Mouse (Mus musculus) T-cell, adult 66 days (primary cell): ENCODE measurements around the gene Pafah1b3. TPM values are rescaled to one million over a fixed set of nuclear protein-coding genes. Genes with fewer than 3 reads are reported as not detected.

Source experiments
- total RNA-seq, 2 experiments: library from RNA; stranded (reverse); gene quantifications; 3 replicates in 1 of 2; 4 replicates in 1 of 2; pipeline ENCODE4 v1.2.4; 2023

The Pafah1b3 gene
- total RNA-seq, result 10 to 100 TPM; 13.4 to 13.5 TPM

DNA sequence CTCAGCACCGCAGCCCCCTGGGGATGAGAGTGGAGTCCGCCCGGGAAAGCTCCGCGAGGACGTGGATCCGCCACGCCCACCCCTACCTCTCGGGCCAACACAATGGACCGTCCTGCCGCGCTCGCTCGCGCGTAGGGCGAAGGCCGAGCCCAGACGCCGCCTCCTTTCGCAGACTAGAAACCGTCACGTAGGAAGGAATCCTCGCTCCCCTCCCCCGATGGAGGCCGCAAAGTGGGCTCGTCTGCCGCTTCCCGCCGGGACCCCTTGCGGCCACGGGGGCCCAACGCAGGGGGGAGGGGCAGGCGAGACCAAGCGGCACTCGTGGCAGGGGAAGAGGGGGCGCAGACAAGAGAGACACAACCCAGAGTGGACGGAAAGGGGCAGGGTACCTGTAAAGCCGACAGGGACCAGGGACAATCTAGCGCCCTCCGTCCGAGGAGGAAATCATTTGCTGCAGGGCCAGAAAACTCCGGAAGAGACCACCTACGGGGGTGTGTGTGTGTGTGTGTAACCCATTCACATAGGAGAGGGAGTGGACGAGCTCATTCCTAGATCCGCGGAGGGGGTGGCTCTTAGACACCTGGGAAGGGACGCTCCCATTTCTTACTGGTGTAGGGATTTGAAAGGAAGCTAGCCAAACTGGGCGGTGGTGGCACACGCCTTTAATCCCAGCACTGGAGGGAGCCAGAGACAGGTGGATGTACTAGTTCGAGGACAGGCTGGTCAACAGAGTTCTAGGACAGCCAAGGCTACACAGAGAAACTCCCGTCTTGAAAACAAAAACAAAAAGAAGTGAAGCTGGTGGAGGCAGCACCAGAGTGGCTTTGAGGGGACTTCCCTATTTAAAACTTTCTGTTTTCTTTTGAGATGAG is at the start of gene Pafah1b3:
Gene Pafah1b3, minus strand, starts transcription at position 533 of the 872 bp plus-strand sequence.

DNA sequence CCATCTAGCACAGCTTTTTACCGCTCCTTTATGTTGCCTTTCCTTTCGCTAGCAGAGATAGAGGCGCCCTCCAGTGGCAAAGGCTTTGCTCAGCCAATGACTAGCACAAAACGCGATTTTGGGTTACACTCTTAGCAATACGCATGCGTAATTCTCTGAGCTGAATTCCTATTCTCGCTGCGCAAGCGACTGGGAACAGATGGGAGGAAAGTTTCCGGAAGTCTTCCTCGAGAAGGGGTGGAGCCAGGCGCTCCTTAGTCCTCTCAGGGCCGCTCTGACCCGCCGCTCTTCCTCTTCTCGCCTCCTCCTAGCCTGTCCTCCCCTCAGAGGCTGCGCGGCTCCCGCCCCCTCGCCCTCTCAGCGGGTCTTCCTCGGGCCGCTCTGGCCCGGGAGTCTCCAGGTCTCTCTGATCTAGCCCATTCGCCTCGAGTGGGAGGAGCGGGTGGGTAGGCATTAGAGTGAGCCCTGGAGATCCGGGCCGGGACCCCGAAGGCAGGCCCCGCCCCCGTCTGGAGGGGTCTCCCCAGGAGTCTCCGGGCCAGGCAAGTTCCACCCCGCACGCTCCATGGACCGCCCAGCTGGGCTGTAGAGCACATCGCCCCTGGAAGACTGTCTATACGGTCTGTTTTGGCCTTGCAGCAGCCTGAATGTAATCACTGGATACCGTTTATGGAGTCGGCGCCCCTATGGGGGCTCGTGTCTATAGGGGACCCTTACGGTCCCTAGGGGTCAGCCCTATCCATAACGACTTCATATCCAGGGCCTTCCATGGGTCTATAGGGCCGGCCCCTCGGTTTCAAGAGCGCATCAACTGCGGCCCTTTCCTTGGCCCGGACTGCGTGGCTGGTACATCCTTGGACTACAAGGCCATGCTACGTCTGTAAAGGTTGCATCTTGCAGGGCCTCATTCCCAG is 19.0 kb upstream of the Pafah1b3 start, which contains the start of gene Megf8:
Gene Megf8, plus strand, starts transcription at position 633 of the 914 bp plus-strand sequence.

DNA sequence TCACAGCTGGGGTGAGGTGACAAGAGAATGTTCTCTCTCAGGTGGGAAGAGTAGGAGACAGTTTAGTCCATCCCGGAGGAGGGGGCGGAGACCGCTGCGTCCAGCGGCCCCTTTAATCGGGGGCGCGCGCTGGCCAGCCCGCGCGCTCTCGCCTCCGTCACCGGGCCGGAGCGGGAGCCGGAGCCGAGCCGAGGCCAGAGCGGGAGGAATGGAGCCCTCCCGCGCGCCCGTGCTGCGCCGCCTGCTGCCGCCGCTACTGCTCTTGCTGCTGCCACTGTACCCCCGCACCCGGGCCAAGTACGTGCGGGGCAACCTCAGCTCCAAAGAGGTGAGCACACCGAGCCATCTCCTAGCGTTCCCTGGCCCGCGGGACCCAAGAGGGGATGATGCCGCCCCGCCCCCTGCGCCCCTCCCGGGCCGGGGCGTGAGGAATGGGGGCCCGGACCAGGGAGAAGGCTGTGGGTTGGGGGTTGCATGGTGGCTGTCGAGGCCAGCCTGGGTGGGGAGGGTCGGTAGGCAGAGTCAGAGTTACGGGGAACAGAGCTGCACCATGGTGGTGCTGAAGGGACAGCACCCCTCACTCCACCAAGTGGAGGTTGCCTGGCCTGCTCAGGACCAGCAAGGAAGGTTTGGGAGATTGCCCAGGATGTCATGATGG is 8.3 kb upstream of the Pafah1b3 start, which contains the start of gene Tmem145:
Gene Tmem145, plus strand, starts transcription at position 151 of the 658 bp plus-strand sequence.

DNA sequence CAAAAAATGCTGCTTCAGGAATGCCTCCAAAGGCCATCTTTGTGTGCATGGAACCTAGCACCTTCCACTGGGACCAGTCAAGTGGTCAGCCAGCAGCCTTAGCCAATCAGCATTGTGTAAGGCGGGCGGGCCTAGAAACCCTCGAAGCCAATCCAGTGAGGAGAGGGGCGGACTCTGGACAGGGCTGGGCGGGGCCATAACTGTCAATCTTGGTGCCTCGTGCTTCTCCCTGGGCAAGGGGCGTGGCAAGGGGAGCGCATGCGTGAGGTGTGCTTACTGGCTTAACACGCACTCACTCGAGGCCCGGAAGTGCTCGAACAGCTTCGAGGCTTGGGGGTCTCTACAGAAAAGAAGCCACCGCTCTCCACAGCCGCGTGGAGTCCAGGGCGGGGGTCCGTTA is 3.3 kb upstream of the Pafah1b3 start, which contains the start of gene Prr19:
Gene Prr19, plus strand, starts transcription at position 349 of the 400 bp plus-strand sequence.

DNA sequence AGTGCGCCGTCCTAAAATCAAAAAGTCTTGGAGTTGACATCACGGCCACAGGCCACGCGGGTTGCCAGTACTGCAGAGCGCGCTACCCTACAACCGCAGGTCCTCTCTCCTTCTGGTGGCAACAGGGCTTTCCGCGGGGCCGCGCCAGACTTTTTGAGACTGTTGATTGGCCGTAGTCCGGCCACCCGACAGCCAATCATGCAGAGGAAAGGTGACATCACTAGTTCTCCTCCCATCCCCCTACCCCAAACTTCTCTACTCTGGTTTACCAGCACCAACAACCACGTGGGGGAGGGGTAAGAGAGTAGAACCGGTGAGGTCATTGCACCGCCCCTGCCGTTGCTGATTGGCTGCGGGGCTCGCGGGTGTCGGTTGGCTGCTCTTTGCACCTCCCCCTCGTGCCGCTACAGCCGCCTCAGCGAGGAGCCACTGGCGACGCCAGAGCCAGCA is 30.5 kb downstream of the Pafah1b3 start, which contains the start of gene Cic:
Gene Cic, plus strand, starts transcription at position 404 of the 450 bp plus-strand sequence.

DNA sequence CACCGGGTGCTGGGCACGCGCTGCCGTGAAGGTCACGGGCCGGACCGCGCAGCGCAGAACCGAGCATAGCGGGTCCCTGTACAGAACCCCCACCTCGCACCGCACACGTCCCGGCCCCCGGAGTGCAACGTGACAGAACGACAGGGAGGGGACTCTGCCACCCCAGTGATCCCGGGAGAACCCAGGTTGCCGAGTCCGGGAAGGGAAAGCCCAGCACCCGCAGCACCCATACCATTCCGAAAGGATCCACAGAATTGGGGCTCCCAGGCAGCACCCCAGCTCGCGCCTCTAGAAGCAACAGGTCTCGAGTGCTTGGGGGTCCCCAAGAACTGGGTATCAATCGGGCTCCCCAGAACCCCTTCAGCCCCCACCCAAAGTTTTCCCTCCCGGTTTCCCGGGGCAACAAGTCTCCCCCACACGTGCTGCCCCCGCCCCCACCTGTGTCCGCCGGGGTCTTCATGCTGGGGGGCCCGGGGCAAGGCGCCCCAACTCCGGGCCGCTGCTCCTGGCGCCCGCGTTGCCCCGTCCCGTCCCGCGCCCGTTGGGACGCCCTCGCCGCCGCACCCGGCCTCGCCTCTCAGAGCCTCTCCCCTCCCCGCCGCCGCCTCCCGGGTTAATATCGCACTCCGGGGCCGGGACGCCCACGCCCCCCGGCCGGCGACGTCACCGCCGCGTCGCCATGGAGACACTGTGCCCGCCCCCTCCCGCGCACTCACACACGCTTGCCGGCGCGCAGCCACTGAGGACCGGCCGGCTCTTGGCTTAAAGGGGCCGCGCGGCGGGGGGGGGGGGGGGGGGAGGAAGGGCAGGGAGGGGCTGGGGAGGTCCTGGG is 47.4 kb downstream of the Pafah1b3 start, which contains the start of gene Erf:
Gene Erf, minus strand, starts transcription at position 621 of the 832 bp plus-strand sequence.

Other genes with a start within 250 kb of the Pafah1b3 start
- 1 to 10 TPM; 6.6 to 8.5 TPM for gene Grik5, start 225.6 kb downstream of the Pafah1b3 start, total RNA-seq
- 10 to 100 TPM; 23.1 to 24.2 TPM for gene Zfp574, start 225.4 kb downstream of the Pafah1b3 start, total RNA-seq
- gene Pou2f2, start 118.3 kb downstream of the Pafah1b3 start, total RNA-seq, result 10 to 100 TPM; 21.2 to 24.0 TPM
- 10 to 100 TPM; 84.8 to 98.4 TPM for gene Dedd2, start 77.4 kb downstream of the Pafah1b3 start, total RNA-seq
- gene Zfp526, start 76.6 kb downstream of the Pafah1b3 start, total RNA-seq, result 10 to 100 TPM; 21.4 to 23.0 TPM
- gene Gsk3a, start 60.1 kb downstream of the Pafah1b3 start, total RNA-seq, result 10 to 100 TPM; 89.3 to 97.2 TPM
- 10 to 100 TPM; 31.8 to 35.1 TPM for gene Erf, start 47.2 kb downstream of the Pafah1b3 start, total RNA-seq
- gene Cic, start 30.3 kb downstream of the Pafah1b3 start, total RNA-seq, result 100 to 1,000 TPM; 327 to 328 TPM
- not detected for gene Prr19, start 3.4 kb upstream of the Pafah1b3 start, total RNA-seq
- not detected for gene Tmem145, start 8.1 kb upstream of the Pafah1b3 start, total RNA-seq
- gene Megf8, start 19.2 kb upstream of the Pafah1b3 start, total RNA-seq, result 1 to 10 TPM; 1.3 to 1.4 TPM
- gene Cnfn, start 71.7 kb upstream of the Pafah1b3 start, total RNA-seq, result not detected
- 10 to 100 TPM; 10.7 to 14.0 TPM for gene Lipe, start 100.7 kb upstream of the Pafah1b3 start, total RNA-seq
- gene Cxcl17, start 114.9 kb upstream of the Pafah1b3 start, total RNA-seq, result not detected
- gene Ceacam1, start 179.6 kb upstream of the Pafah1b3 start, total RNA-seq, result under 1 TPM; 0.96 to 0.98 TPM
- gene Ceacam2, start 241.9 kb upstream of the Pafah1b3 start, total RNA-seq, result not detected